Mouse (Mus musculus) lung, postnatal 0 days (tissue): ENCODE data around the gene Olfr373.

Source experiments
- CTCF ChIP-seq: IDR thresholded peaks from 2 replicates; pipeline ENCODE4 v1.5.1; 2016; ENCODE audit warnings: antibody characterized with exemption, mild to moderate bottlenecking
- EP300 ChIP-seq: IDR thresholded peaks from 2 replicates; pipeline ENCODE4 v1.6.1; 2016; ENCODE audit warnings: antibody characterized with exemption, mild to moderate bottlenecking, control low read depth

DNA sequence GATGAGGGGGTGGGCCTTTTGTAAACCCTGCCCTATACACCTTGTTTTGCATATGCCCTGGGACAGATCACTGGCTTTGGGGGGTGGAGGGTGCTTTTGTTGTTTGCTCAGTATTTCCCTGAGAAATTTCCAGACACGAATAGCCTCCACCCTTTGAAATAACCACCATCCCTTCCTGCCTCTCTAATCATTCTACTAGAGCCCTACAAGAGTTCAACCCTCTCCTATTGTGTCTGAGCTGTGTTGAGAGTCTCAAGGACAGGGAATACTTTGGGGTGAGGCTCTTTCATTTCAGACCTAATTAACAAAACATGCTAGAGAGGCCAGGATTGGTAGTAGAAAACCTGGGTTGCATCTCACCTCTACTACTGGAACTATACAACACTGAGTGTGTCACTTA is 66.1 kb downstream of the Olfr373 start:
- no peak for TF ChIP-seq EP300
- TF ChIP-seq CTCF = no peak
